Comparison of ENCODE assay signal across 12 mouse cellular contexts in genomic region chr10:79732500-79732899, GRCm38 (mm10). TPM values are rescaled to one million over a fixed set of nuclear protein-coding genes. Genes with fewer than 3 reads are reported as not detected.
DNase-seq lines count a peak whose midpoint lies in the region; ATAC-seq and TF ChIP-seq lines count a peak whose summit lies in the region.
"Had no signal": no experiment of that assay in that cellular context is flagged by ENCODE, and none has a peak within 500 bp of the region (broad histone marks: within the 10 kb centered on the region; RNA-seq: fewer than 3 reads in every experiment).

No protein-coding gene starts in this region.

- H3K4me1 ChIP-seq in intestine, postnatal 0 days (replicated peaks; ENCODE audit: control insufficient read depth, insufficient read depth, low read length): no peaks in the 10 kb centered on the region
- H3K4me1 ChIP-seq in intestine, embryonic 16.5 days (ENCODE audit: control insufficient read depth, insufficient read depth, low read length): 0 out of 2 replicates have a peak, but pooled peaks cover 2% of the 10 kb centered on the region
- H3K4me1 ChIP-seq in cortical plate, adult 2 months (ENCODE audit: control insufficient read depth, insufficient read depth, low read length): peaks cover 2% of the 10 kb centered on the region; the same call in 1 of the 2 replicates
- H3K4me1 ChIP-seq: hindbrain, embryonic 13.5 days; limb, embryonic 13.5 days; stomach, embryonic 15.5 days had no signal

- ATAC-seq in intestine, postnatal 0 days: no peak
- ATAC-seq in intestine, embryonic 16.5 days: no peak

- peak; percentile 57 to 72 for DNase-seq in spleen, postnatal 10 days (ENCODE audit: low spot score in 2 of 2)
- DNase-seq in spleen, postnatal 36 days (ENCODE audit: low spot score in 2 of 2): no peak
- DNase-seq in thymus, postnatal 25 days: peak; percentile 58
- DNase-seq in frontal cortex, postnatal 14 days (ENCODE audit: low spot score in 2 of 2): no peak
- DNase-seq in urinary bladder, adult 2 months (ENCODE audit: low spot score): no peak

- no peak overlapping the region for H3K4me2 ChIP-seq in intestine, postnatal 0 days (replicated peaks; ENCODE audit: low read depth)
- H3K4me2 ChIP-seq in intestine, embryonic 16.5 days (ENCODE audit: low read depth, low read length): no peak overlapping the region
- H3K4me2 ChIP-seq: hindbrain, embryonic 13.5 days; limb, embryonic 13.5 days; stomach, embryonic 15.5 days had no signal

- 96% methylated on average over 1 of the region's 1 CpGs for WGBS in intestine, postnatal 0 days
- WGBS in intestine, embryonic 16.5 days: 90% methylated on average over 1 of the region's 1 CpGs

- no peak overlapping the region for H3K27ac ChIP-seq in intestine, postnatal 0 days (ENCODE audit: low read depth, low read length)
- no peak overlapping the region for H3K27ac ChIP-seq in intestine, embryonic 16.5 days (ENCODE audit: low read length)
- no peak overlapping the region for H3K27ac ChIP-seq in cortical plate, adult 2 months (ENCODE audit: insufficient read depth, low read length)
- H3K27ac ChIP-seq: hindbrain, embryonic 13.5 days; limb, embryonic 13.5 days; stomach, embryonic 15.5 days had no signal

- peaks cover 34% of the 10 kb centered on the region for H3K36me3 ChIP-seq in intestine, postnatal 0 days (ENCODE audit: control insufficient read depth, insufficient read depth)
- H3K36me3 ChIP-seq in intestine, embryonic 16.5 days (ENCODE audit: control insufficient read depth, insufficient read depth, low read length): peaks cover 35% of the 10 kb centered on the region

- H3K9ac ChIP-seq in intestine, postnatal 0 days (ENCODE audit: low read depth, low read length): no peak overlapping the region
- H3K9ac ChIP-seq in intestine, embryonic 16.5 days (ENCODE audit: low read depth, low read length): no peak overlapping the region
- H3K9ac ChIP-seq: hindbrain, embryonic 13.5 days; limb, embryonic 13.5 days; stomach, embryonic 15.5 days had no signal

- H3K27me3 ChIP-seq in intestine, postnatal 0 days (replicated peaks; ENCODE audit: control insufficient read depth, insufficient read depth, low read length): no peaks in the 10 kb centered on the region
- no peaks in the 10 kb centered on the region for H3K27me3 ChIP-seq in intestine, embryonic 16.5 days (replicated peaks; ENCODE audit: control insufficient read depth, insufficient read depth, low read length)
- H3K27me3 ChIP-seq: stomach, embryonic 15.5 days had no signal

- H3K4me3 ChIP-seq in intestine, postnatal 0 days (ENCODE audit: low read depth, low read length): no peak overlapping the region
- H3K4me3 ChIP-seq in intestine, embryonic 16.5 days (ENCODE audit: low read length): no peak overlapping the region
- no peak overlapping the region for H3K4me3 ChIP-seq in cortical plate, adult 2 months (ENCODE audit: insufficient read depth, low read length)
- H3K4me3 ChIP-seq: hindbrain, embryonic 13.5 days; limb, embryonic 13.5 days; myocyte; stomach, embryonic 15.5 days had no signal

- H3K9me3 ChIP-seq in intestine, postnatal 0 days (ENCODE audit: control insufficient read depth): no peaks in the 10 kb centered on the region
- H3K9me3 ChIP-seq in intestine, embryonic 16.5 days (ENCODE audit: control insufficient read depth, low read length): peaks cover 26% of the 10 kb centered on the region

- peak; percentile 65 for TF ChIP-seq CTCF in intestine, postnatal 0 days (IDR thresholded peaks at IDR 0.05; ENCODE audit: low read depth)
- peak; percentile 62 for TF ChIP-seq CTCF in cortical plate, adult 2 months (IDR thresholded peaks at IDR 0.05; ENCODE audit: extremely low read depth, insufficient read depth, low read length)

- TF ChIP-seq POLR2A in cortical plate, adult 2 months (IDR thresholded peaks at IDR 0.05; ENCODE audit: extremely low read depth, insufficient read depth, low read length): no peak

RNA-seq across cellular contexts. Expression of gene Polrmt, which starts 13.9 kb away (rescaled TPM):
- polyA plus RNA-seq in intestine, postnatal 0 days (2015; fragmentation: Nextera tagmentation; extraction: Ambion mirVana): 18.7 and 20.1 TPM in 2 replicates
- 38.8 and 40.5 TPM in 2 replicates for polyA plus RNA-seq in intestine, embryonic 16.5 days (2015; fragmentation: Nextera tagmentation; extraction: Ambion mirVana)
- 51.6 and 54.9 TPM in 2 replicates for polyA plus RNA-seq in cortical plate, adult 2 months (2012; rRNA removed)
- polyA plus RNA-seq in urinary bladder, adult 2 months (2012; rRNA removed): 28.5 and 31.7 TPM in 2 replicates

RNA-seq across cellular contexts. Expression of gene Hcn2, which starts 16.1 kb away (rescaled TPM):
- polyA plus RNA-seq in intestine, postnatal 0 days (2015; fragmentation: Nextera tagmentation; extraction: Ambion mirVana): 0.38 and 0.43 TPM in 2 replicates
- 0.04 TPM in 1 of 2 replicates, not detected in the other for polyA plus RNA-seq in intestine, embryonic 16.5 days (2015; fragmentation: Nextera tagmentation; extraction: Ambion mirVana)
- 123 and 128 TPM in 2 replicates for polyA plus RNA-seq in cortical plate, adult 2 months (2012; rRNA removed)
- polyA plus RNA-seq in urinary bladder, adult 2 months (2012; rRNA removed): 0.96 and 1.5 TPM in 2 replicates
- polyA plus RNA-seq: limb, embryonic 13.5 days had no signal

RNA-seq across cellular contexts. Expression of gene Fgf22, which starts 22.4 kb away (rescaled TPM):
- 0.13 TPM in 1 of 2 replicates, not detected in the other for polyA plus RNA-seq in intestine, postnatal 0 days (2015; fragmentation: Nextera tagmentation; extraction: Ambion mirVana)
- polyA plus RNA-seq in intestine, embryonic 16.5 days (2015; fragmentation: Nextera tagmentation; extraction: Ambion mirVana): 0.26 TPM in 1 of 2 replicates, not detected in the other
- 6.5 and 9.7 TPM in 2 replicates for polyA plus RNA-seq in cortical plate, adult 2 months (2012; rRNA removed)
- polyA plus RNA-seq in urinary bladder, adult 2 months (2012; rRNA removed): 0.04 and 0.06 TPM in 2 replicates

RNA-seq across cellular contexts. Expression of gene Bsg, which starts 28.2 kb away (rescaled TPM):
- 888 and 937 TPM in 2 replicates for polyA plus RNA-seq in intestine, postnatal 0 days (2015; fragmentation: Nextera tagmentation; extraction: Ambion mirVana)
- polyA plus RNA-seq in intestine, embryonic 16.5 days (2015; fragmentation: Nextera tagmentation; extraction: Ambion mirVana): 1,158 and 1,189 TPM in 2 replicates
- 1,018 and 1,074 TPM in 2 replicates for polyA plus RNA-seq in cortical plate, adult 2 months (2012; rRNA removed)
- 614 and 631 TPM in 2 replicates for polyA plus RNA-seq in urinary bladder, adult 2 months (2012; rRNA removed)

RNA-seq across cellular contexts. Expression of gene Rnf126, which starts 34.3 kb away (rescaled TPM):
- polyA plus RNA-seq in intestine, postnatal 0 days (2015; fragmentation: Nextera tagmentation; extraction: Ambion mirVana): 41.2 and 43.5 TPM in 2 replicates
- 39.7 and 56.6 TPM in 2 replicates for polyA plus RNA-seq in intestine, embryonic 16.5 days (2015; fragmentation: Nextera tagmentation; extraction: Ambion mirVana)
- polyA plus RNA-seq in cortical plate, adult 2 months (2012; rRNA removed): 157 TPM in 2 replicates
- polyA plus RNA-seq in urinary bladder, adult 2 months (2012; rRNA removed): 54.5 and 59.4 TPM in 2 replicates

Comparison
In these comparisons a context has a peak if more than half of its experiments do, and no peak if none do; other contexts are left out.
1. DNase-seq: peak in spleen, postnatal 10 days (2 of 2) and thymus, postnatal 25 days (single experiment); none in spleen, postnatal 36 days (0 of 2), frontal cortex, postnatal 14 days (0 of 2) and urinary bladder, adult 2 months (single experiment).
2. RNA of gene Hcn2, which starts 16.1 kb away (polyA plus RNA-seq): 123 to 128 TPM in cortical plate, adult 2 months; 0.96 to 1.5 TPM in urinary bladder, adult 2 months, 0.38 to 0.43 TPM in intestine, postnatal 0 days and 0.04 TPM in intestine, embryonic 16.5 days; every median in the first group is over 10 times any median in the second.